Mouse (Mus musculus): ENCODE data around the gene Tbx5.

DNA sequence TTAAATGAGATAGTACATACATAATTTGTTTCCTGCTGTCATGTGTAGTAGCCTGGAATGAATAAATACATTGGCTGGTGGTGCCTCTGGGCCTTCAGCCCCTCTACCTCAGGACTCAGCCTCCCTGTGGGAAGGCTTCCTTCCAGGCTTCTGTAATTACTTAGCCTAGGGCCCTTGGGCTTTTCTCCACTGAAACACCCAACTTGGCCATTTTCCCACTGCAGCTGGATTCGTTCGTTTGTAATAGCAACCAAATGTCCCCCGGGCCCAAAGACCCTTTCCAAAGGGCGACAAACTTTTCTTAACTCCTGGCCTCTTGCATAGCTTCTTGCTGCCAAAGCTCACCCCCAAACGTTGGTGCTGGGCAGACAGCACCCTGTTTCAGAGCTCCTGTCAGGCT is 40.8 kb upstream of the Tbx5 start:
- TF ChIP-seq CTCF (conservative IDR thresholded peaks at IDR 0.05; ENCODE audit: insufficient read depth, insufficient read length, low read depth, low read length) = no peak
- no peak for TF ChIP-seq POLR2A (IDR thresholded peaks at IDR 0.05; ENCODE audit: low read depth, low read length)

Data from kidney, adult 2 months (tissue).